Mouse (Mus musculus): ENCODE measurements around the gene Sh2b1.
"Not testable (repeated sequence)": the region's sequence is repeated elsewhere in the genome, so short reads cannot be mapped to it uniquely, and the experiment has no call there.

The Sh2b1 gene

DNA sequence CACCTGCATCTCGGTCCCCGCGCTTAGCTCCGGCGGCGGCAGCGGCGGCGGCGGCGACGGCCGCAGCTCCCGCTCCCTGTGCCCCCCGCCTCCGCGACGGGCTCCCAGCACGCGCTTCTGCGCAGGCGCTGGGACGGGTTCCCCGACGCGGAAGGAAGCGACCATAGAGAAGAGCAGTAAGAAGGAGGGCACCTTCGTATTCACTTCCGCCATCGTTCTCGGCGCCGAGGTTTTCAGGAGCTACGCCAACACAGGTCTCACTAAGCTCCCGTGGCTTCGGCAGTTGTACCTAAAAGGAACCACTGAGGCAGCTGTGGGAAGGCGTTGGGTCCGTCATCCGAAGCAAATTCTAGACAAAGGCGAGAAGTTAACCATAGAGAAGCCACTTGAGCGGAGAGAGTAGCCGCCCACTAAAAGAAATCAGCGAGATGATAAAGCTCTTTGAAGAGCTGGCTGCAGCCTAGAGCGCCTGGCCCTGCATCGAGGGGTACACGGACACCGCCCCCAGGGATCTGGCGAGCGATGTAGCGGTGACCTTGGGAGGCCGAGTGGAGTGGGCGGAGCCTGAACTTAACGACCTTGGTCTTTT is at the start of gene Sh2b1:
Gene Sh2b1 (minus strand): TSS at position 432 of the 589 bp plus-strand sequence.
- DNase-seq (ENCODE audit: low spot score): peak; percentile 91

DNA sequence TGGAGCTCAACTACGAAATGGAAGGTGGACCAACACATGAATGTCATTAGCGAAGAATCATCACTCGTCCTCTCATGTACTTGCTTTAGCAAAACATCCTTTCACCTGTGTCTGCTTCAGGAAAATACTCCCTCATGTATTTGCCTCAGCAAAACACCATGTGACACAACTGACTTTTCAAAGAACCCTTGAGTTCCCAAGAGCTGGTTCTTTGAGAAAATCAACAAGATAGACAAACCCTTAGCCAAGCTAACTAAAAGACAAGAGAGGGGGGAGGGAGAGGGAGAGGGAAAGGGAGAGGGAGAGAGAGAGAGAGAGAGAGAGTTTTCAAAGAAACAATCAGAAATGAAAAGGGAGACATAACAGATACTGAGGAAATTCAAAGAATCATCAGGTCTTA is 48.1 kb upstream of the Sh2b1 start:
- no peak for DNase-seq (ENCODE audit: low spot score)

DNA sequence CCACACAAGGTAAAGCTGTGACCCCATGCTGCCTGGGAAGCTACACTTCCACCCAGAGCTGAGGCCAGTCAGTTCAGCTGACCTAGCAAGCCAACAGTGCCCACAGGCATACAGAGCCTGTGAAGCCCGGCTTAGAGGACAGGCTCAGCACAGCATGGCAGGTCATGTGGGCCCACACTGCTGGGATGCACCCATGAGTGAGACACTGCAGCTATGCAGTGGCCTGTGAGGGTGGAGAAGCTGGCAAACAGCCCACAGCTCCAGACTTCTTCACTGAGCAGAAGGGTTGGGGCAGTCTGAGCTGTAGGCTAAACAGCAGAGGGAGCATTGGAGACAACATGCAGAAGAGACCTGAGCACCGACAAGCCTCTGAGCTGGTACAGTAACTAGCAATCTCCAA is 44.3 kb upstream of the Sh2b1 start:
- DNase-seq (ENCODE audit: low spot score): no peak

DNA sequence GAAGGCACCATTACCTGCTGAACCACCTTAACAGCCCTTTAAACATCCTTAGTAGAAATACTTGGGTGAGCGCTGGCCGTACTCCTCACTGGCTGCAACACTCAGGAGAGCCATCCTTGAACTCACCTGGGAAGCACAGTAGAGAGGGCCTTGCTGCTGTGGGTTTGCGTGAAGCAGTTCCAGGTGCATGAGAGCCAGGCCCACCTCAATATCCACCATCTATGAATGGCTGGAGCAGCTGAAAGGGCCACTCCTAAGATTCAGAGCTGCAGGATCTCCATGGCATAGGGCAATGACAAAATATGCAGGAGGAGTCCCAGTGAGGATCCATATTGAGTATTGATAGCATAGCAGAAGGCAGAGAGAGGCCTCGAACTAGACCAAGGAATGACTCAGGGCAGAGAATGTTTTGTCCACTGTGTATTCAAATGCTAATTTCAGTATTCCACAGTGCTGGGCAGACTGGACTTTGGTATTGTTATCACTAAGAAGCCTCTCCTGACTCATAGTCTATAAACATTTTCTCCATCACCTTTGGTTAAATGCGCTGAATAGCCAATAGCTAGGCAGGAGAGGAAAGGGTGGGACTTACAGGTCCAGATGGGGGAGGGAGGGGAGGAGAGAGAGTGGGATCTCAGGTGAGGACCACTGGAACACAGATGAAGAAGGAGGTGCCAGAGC is 43.2 kb upstream of the Sh2b1 start:
- no peak for DNase-seq (ENCODE audit: low spot score)

DNA sequence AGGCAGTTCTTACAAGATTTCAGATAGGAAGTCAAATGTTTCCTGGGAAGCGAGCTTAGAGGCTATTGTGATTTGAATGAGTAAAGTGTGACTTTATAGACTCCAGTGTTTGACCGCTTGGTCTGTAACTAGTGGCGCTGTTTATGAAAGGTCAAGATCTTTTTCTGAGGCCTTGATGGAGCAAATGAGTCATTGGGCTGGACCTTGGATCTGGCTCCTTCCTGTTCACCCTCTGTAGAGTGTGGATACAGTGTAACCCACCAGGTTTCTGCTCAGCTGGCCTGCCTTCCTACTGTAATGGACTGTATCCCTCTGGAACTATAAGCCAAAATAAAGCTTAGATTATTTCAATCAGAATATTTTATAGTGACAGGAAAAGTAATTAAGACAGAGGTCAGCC is 36.1 kb upstream of the Sh2b1 start:
- no peak for DNase-seq (ENCODE audit: low spot score)

DNA sequence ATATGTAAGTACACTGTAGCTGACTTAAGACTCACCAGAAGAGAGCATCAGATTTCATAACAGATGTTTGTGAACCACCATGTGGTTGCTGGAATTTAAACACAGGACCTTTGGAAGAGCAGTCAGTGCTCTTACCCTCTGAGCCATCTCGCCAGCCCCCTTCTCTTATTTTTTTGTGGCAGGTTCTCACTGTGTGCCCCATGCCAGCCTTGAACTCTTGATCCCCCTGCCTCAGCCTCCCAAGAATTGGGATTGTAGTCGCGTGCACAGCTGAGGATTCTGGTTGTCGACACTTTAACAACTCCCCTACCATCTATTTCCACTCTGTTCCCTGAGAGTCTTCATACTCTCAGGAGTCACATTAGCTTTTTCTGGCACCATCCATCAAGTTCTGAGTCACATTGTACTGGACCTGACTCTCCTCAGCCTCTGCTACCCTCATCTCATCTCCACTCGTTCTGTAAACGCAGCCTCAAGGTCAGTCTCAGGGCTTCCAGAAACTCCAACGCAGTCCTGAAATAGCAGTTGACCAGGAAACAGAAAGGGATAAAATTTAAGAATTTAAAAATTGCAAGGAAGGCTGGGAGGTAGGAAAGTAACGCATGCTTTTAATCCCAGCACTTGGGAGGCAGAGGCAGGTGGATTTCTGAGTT is 32.0 kb upstream of the Sh2b1 start:
- no peak for DNase-seq (ENCODE audit: low spot score)

DNA sequence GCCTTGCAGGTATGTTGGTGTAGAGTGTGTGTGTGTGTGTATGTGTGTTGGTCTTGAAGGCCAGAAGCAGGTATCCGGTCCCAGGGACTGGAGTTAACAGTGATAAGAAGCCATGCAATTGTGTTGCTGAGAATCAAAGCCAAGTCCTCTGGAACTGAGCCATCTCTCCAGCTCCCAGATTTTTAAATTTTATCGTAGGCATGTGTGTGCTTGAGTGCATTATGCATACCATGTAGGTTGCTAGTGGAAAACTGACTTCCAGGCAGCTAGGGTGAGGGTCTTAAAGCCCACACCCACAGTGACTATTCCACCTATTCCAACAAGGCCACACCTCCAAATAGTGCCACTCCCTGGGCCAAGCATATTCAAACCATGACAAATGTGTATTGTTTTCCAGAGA is 29.7 kb upstream of the Sh2b1 start:
- DNase-seq (ENCODE audit: low spot score): no peak

DNA sequence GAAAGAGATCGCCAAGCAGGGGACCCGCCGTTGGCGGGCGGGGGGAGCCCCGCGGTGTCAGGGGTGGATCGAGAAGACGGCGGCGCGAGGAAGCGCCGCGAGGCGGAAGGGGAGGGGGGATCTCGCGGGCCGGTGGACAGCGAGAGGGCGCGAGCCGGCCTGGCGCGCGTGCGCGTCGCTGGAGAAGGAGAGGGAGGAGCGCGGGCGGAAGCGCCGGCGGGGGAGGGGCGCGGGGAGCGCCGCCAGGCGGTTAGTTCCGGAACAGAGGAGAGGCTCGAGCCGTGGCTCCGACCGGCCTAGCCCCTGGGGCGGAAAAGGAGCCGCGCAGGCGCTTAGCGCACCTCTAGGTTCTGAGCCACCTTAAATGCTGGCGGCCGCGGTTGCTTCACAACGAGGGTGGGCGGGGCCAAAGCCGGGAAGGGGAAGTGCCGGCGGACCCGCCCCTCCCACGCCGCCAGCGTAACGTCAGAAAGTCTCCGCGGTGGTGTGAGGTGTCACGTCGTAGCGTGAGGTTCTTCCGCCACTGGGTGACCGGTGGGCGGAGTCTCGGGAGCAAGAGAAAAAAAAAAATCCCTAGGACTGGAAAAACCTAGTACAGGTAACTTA is 28.2 kb upstream of the Sh2b1 start, which contains the start of gene Atxn2l:
Gene Atxn2l (minus strand): TSS at position 165 of the 606 bp plus-strand sequence.
- peak; percentile 99 for DNase-seq (ENCODE audit: low spot score)

DNA sequence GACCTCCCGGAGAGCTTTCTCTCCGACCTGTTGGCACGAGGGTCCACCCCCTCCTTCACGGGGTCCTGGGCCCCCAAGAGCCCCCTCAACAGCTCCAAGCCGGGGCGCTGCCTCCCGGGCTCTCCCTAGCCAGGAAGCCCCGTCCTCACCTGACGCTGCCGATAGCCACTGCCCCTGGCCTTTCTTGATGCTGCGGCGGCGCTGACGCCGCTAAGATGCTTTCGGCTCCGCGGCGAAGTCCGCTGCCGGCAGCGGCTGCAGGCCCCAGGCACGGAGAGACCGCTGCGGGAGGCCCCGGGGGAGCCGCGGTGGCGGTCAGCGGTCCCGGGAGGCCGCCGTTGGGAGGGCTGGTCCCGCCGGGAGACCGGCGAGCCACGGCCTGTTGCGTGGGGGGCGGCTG is 27.5 kb upstream of the Sh2b1 start:
- no peak for DNase-seq (ENCODE audit: low spot score)

DNA sequence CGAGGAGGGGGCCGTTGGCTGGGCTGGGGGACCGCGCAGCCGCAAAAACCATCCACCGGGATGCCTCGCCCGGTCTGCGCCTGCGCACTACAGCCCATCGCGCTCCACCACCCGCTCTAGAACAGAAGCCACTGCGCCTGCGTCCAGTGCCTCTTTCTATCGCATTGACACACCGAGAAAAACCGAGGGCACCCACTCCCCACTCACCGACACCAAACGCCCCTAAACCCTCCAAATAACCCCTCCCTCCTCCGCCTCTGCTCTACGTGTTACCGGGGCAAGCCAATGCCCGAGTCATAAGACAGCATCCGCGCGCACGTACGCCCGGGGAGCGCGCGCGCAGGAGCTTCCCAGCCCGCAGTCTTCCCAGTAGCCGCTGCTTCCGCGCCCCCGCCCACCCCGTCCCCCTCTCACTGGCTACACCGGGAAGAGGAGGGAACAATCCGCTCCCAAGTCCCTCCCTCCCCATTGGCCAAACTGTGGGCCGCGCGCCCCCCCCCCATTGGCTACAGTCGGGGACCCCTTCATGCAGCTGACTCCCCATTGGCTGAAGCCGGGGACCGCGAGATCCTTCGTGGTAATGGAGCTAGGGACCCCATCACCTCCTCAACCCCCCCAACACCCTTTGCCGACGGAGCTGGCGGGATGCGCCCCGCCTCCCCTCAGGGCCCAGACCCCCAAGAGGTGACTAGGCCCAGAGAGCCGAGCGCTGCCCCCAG is 27.0 kb upstream of the Sh2b1 start:
- peak; percentile 86 for DNase-seq (ENCODE audit: low spot score)

DNA sequence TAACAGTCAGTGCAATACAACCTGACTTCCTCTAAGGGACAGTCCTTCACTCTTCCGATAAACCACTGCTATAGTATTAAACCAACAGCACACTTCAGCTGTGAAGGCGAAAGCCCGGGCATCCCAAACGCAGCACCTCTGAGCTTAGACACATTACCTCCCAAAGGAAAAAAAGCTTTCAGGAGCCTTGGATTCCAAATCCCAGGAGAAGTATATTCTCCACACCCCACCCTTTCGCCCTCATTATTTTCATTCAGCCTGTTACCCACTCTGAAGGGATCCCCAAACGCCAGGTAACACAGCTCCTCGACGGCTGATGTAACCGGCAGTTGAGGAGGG is 26.4 kb upstream of the Sh2b1 start:
- no peak for DNase-seq (ENCODE audit: low spot score)

DNA sequence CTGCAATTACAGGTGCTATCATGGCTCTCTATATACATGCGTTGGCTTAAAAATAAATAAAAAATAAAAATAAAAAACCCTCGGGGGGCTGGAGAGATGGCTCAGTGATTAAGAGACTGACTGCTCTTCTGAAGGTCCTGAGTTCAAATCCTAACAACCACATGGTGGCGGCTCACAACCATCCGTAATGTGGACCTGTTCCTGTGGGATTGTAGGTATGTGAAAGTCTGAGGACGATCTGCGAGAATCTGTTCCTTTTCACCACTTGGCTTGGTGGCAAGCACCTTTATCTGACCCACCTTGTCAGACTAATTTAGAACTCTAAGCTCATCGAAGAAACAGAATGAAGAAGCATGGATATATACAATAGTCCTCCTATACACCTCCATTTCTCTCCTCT is 24.2 kb upstream of the Sh2b1 start:
- DNase-seq (ENCODE audit: low spot score): no peak

DNA sequence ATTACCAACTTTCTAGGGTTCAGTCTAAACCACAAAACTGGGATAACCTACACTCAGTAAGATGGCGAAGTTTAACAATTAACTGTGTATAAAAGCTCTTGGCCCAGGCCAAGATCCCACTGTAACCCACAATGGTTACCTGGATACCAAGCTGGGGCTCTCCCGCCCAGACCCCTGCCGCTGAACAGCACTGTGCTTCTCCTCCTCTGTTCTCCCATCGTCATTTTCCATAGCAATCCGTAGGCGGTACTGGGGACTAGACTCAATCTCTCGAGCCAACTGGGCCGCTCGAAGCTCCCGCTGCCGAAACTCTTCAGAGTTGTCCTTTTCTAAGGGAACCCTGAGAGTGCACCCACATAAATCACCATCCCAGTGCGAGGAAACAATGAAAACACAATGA is 22.7 kb upstream of the Sh2b1 start:
- no peak for DNase-seq (ENCODE audit: low spot score)

DNA sequence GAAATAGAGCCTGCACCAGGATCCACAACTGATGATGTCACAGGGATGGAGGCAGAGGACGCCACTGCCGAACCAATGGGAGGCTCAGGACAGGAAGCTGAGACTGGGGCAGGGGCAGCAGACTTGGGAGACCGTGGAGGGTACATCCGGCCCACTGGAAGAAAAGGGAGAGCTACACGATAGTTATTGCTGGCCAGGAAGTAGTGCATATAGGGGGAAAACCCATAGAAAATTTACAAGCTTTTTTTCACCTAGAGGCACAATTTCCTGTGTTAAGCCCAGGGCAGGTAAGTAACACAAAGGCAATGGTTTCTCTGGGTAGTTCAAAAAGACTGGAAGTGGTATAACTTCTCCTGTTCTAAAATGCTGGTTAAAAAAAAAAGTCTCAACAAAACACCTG is 21.3 kb upstream of the Sh2b1 start:
- DNase-seq (ENCODE audit: low spot score): no peak

DNA sequence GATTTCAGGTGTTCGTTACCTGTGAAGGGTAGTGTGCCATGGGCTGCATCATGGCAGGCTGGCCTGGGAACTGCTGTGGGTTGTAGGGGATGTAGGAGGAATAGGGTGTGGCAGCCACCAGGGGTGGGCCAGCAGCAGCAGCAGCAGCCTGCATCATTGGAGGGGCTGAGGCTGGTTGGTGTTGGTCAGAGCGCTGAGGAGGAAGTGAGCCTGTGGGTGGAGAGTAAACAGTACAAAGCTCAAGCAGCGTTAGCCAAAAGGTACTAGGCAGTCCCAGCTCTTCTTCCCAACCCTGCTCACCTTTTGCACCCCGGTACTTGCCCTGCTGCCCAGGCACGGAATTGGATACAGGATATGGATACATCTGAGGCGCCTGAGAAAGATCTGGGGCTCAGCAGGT is 18.9 kb upstream of the Sh2b1 start:
- DNase-seq (ENCODE audit: low spot score): no peak

DNA sequence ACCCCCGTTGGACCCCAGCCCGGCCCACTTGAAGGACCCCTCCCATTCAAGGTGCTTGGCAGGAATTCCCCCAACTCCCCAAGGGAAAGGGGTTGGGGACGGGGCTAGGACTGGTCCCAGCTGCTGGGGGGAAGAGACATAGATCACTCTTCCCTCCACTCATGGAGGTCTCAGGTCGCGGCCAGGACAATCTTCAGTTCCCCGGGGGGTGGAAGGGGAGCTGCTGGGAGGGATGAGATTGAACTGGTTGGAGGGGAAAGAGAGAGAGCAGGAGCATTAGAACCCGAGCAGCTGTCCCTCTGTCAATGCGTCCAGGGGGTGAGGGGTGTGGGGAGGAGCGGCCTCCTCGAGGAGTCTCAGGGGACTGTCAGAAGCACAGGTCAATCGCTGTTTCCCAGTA is 16.7 kb upstream of the Sh2b1 start:
- DNase-seq (ENCODE audit: low spot score): no peak

DNA sequence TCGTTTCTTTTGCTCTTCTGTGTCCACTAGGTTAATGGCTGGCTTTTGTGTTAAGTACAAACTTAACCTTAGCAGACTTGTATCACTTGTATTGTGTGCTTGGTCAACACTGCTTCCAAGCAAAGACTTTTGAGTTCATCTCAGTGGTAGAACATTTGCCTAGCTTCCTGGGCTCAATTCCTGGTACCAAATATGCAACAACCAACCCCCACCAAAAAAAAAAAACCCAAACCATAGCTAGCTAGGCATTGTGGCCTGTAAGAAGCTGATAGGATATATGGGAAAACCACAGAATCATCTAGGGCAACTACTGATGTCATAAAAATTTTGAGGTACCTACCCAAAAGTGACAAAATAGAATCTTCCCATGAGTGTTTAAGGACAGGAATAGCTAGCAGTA is 15.8 kb upstream of the Sh2b1 start:
- DNase-seq (ENCODE audit: low spot score): no peak

DNA sequence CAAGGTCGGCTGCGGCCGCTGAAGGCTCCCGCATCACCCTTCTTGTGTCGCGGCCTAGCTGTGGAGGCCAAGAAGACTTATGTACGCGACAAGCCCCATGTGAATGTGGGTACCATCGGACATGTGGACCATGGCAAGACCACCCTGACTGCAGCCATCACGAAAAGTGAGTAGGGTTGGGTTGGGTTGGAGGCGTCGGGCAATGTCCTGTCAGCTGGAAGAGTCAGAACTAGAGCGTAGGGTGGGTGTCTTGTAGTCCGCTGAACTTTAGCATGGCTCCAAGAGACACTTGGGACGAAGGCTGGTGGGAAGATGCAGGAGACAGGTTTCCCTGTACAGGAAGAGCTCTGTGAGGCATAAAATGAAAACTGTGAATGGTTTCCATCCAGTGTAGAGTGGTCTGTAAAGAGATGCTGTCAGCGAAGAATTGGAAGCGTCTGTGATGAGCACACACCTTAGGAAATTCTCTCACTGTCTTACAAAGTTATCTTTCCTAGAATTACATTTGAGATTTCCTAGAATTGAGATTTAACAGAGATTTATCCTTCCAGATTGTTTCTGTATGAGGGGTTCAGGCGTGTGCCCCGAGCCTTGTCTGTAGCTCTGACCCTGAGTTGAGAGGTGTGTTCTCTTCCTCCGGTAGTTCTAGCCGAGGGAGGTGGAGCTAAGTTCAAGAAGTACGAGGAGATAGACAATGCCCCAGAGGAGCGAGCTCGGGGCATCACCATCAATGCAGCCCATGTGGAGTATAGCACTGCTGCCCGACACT is 12.6 kb upstream of the Sh2b1 start:
- DNase-seq (ENCODE audit: low spot score): not testable (repeated sequence)

DNA sequence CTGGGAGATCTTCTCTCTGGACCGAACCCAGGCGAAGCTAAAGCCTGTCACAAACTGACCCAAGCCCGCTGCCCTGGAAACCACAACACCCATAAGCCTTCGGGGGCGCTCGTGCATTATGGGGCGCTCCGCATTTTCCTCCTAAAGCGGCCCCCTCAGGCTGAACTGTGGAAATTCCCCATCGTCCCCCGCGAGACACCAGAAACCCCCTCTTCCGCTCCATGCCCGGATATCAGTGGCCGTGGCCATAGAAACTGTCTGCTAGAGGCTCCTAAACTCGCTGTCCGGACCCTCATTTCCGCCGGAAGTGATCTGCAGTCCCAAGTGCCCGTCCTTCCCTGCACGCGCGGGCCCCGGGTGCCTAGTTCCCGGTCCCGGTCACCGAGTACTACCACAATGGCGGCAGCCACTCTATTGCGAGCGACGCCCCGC is 11.8 kb upstream of the Sh2b1 start, which contains the start of gene Tufm:
Gene Tufm (plus strand): TSS at position 310 of the 432 bp plus-strand sequence.
- DNase-seq (ENCODE audit: low spot score): peak; percentile 91

DNA sequence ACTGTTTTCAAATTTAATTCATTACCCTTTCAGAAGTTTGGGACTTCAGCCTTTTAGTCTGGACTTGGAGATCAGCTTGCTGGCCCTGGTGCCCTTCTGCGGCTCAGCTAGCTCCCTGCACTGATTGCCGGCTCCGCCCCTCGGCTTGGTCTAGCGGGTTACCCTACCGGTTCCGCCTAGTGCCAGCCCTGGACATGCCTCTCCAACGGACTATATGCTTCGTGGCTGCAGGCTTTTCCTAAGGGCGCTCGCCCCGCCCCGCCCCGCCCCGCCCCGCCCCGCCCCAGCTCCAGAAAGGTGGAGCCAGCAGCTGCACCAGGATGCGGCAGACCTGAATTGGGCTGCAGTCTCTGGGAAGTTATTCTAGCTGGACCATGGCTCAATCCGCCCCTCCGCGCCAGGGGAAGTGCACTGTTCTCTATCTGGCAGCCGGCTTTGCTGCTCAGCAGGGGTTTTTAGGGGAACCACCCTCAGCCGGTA is 7.2 kb upstream of the Sh2b1 start:
- DNase-seq (ENCODE audit: low spot score): no peak

DNA sequence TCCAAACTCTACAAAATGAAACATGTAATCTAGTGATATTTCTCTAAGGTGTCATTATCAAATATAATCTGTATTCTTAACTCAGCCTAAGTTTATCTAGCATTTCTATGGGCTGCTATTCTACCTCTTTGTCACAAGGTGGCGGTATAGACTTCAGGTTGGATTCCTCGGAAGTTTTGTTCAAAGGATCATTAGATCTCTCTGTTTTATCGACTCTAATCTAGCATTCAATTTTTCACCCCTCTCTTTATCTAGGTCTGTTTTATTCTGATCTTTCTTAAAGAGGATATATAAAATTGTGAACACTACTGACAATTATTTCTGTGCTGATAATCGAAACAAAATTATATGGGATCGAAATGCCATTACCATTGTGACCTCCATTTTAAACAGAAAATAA is 6.5 kb upstream of the Sh2b1 start:
- no peak for DNase-seq (ENCODE audit: low spot score)

Data from T-cell, adult 2 months (primary cell).